Mouse (Mus musculus): ENCODE measurements around the gene 1110004F10Rik. TPM values are rescaled to one million over a fixed set of nuclear protein-coding genes. Genes with fewer than 3 reads are reported as not detected.

1110004F10Rik gene
- polyA plus RNA-seq, 1 experiment from 2014 or later = 150 TPM

DNA sequence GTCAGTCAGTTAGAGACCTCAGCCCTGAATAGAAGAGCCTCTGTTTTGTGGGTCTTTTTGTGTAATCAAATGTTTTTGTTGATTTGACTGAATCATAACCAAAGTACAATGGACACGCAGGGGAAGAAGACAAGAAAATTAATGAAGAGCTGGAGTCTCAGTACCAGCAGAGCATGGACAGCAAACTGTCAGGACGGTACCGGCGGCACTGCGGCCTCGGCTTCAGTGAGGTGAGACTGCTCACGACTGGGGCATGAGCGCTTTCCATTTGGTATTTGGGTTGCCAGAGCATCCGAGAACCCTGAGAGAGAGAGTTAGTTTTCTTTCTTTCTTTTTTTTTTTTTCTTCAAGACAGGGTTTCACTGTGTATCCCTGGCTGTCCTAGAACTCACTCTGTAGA lies 63.9 kb downstream of the 1110004F10Rik start:
- 0 out of 2 replicates have a peak, but pooled peaks cover 2% of the 10 kb centered on the region for H3K4me1 ChIP-seq
- H3K27ac ChIP-seq = no peak overlapping the region
- H3K4me3 ChIP-seq = no peak overlapping the region
- 93% methylated on average over 9 of the region's 9 CpGs for WGBS (ENCODE audit: insufficient replicate concordance)
- H3K36me3 ChIP-seq = peaks cover 75% of the 10 kb centered on the region
- no peak overlapping the region for H3K9ac ChIP-seq
- H3K27me3 ChIP-seq (replicated peaks) = no peaks in the 10 kb centered on the region
- H3K4me2 ChIP-seq = no peak overlapping the region
- H3K9me3 ChIP-seq (replicated peaks) = no peaks in the 10 kb centered on the region
- ATAC-seq = no peak

DNA sequence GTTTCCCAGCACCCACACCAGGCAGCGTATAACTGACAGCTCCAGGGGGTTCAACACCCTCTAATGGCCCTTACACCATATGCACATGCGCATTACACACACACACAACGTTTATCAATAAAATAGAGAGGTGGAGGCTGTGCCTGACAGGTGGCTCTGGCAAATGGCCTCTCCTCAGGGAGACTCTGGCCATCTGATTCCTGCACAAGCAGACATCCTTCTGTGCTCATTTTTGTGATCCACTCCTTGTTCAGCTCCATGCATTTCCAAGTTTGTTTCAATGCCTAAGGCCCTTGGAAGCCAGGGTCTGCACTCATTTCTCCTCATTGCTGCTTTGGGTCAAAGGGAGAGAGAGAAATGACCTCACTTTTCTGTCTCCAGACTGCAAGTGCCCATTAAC lies 71.5 kb downstream of the 1110004F10Rik start:
- Histone ChIP-seq H3K27ac (no peak overlapping the region), H3K27me3 (replicated peaks) (no peaks in the 10 kb centered on the region), H3K9ac (no peak overlapping the region), H3K36me3 (peaks cover 14% of the 10 kb centered on the region), H3K4me1 (no peaks in the 10 kb centered on the region), H3K4me3 (no peak overlapping the region), H3K4me2 (no peak overlapping the region), H3K9me3 (replicated peaks) (no peaks in the 10 kb centered on the region)
- no peak for ATAC-seq
- 64% methylated on average over 3 of the region's 3 CpGs for WGBS (ENCODE audit: insufficient replicate concordance)

- H3K36me3 ChIP-seq = peaks cover 5% of the 10 kb centered on the region
- 74% methylated on average over 6 of the region's 6 CpGs for WGBS (ENCODE audit: insufficient replicate concordance)
- no peak for ATAC-seq
- H3K4me2 ChIP-seq = no peak overlapping the region
- H3K4me3 ChIP-seq = no peak overlapping the region
- H3K4me1 ChIP-seq = no peaks in the 10 kb centered on the region
- H3K9me3 ChIP-seq (replicated peaks) = no peaks in the 10 kb centered on the region
- H3K27me3 ChIP-seq (replicated peaks) = no peaks in the 10 kb centered on the region
- no peak overlapping the region for H3K9ac ChIP-seq
- H3K27ac ChIP-seq = no peak overlapping the region
Observed at GRCm38 (mm10) chr7:116111546-116111945, 72.3 kb downstream of the 1110004F10Rik start.

DNA sequence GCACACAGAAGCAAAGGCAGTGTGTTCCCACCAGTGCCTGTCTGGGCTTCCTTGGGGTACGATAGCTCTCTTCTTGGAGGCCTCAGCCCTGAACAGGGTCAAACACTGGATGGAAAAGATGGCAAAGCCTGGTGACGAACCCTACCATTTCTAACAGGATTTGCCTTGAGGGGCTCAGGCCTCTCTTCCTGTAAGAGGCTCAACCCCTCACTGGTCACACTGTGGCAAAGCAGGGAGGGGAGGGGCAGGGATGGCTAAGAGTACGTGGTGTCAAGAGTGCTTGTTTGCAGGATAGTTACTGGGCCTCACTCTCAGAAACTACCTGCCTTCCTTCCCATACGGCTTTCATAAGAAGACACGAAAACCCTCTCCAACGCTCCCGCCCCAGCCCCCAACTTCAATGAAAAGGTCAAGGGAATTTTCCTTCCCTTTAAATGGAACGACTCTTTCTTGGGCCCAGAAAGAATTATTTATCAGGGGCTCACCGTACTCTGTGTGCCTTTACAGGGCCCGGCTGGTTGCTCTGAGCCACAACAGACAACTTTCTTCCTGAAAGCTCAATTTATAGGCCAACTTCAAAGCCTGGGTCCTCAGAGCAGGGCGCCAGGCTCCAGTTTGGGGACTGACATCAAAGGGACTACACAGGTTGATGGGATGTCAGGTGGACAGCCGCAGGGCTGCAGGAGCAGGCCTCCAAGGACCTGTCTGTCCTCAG lies 76.2 kb downstream of the 1110004F10Rik start:
- Histone ChIP-seq H3K9ac (no peak overlapping the region), H3K36me3 (no peaks in the 10 kb centered on the region), H3K9me3 (replicated peaks) (no peaks in the 10 kb centered on the region), H3K27ac (no peak overlapping the region), H3K4me2 (no peak overlapping the region), H3K27me3 (replicated peaks) (no peaks in the 10 kb centered on the region), H3K4me3 (no peak overlapping the region), H3K4me1 (no peaks in the 10 kb centered on the region)
- WGBS (ENCODE audit: insufficient replicate concordance) = 70% methylated on average over 12 of the region's 12 CpGs
- no peak for ATAC-seq

GRCm38 (mm10) chr7:116115991-116116390 lies 76.8 kb downstream of the 1110004F10Rik start:
- Histone ChIP-seq H3K36me3 (no peaks in the 10 kb centered on the region), H3K4me2 (no peak overlapping the region), H3K9ac (no peak overlapping the region), H3K27ac (no peak overlapping the region), H3K4me3 (no peak overlapping the region), H3K27me3 (replicated peaks) (no peaks in the 10 kb centered on the region), H3K9me3 (replicated peaks) (no peaks in the 10 kb centered on the region), H3K4me1 (no peaks in the 10 kb centered on the region)
- WGBS (ENCODE audit: insufficient replicate concordance) = 51% methylated on average over 2 of the region's 2 CpGs
- no peak for ATAC-seq

DNA sequence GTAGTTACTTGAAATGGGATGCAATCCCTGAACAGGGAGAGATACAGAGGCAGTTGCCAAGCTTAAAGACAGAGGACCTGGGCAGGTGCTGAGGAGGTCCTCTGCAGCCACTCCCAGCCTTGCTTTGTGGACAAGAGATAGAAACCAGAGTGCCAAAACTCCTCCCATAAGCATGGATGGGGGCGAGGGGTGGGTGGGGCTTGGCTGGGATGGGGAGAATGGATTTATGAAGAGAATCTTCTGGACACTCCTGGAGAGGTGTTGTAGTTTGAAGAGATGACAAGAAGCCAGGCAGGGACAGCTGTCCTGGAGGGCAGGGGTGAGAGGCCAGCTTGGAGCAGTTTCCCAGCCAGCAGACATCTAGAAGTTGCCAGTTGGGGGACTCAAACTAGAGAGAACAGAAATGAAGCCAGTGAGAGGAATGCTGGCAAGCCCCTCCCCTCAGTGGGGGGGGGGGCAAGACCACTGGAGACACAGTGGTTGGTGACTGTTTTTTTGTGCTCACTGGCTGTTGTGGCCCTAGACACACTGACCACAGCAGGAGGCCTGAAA lies 80.2 kb downstream of the 1110004F10Rik start:
- Histone ChIP-seq H3K36me3 (no peaks in the 10 kb centered on the region), H3K9me3 (replicated peaks) (no peaks in the 10 kb centered on the region), H3K27ac (no peak overlapping the region), H3K27me3 (replicated peaks) (no peaks in the 10 kb centered on the region), H3K4me1 (no peaks in the 10 kb centered on the region), H3K4me2 (no peak overlapping the region), H3K4me3 (no peak overlapping the region), H3K9ac (no peak overlapping the region)
- ATAC-seq = no peak
- 79% methylated on average over 1 of the region's 1 CpGs for WGBS (ENCODE audit: insufficient replicate concordance)

GRCm38 (mm10) chr7:116120737-116121136 lies 81.5 kb downstream of the 1110004F10Rik start:
- Histone ChIP-seq H3K27me3 (replicated peaks) (no peaks in the 10 kb centered on the region), H3K4me1 (no peaks in the 10 kb centered on the region), H3K9ac (no peak overlapping the region), H3K9me3 (replicated peaks) (no peaks in the 10 kb centered on the region), H3K4me2 (no peak overlapping the region), H3K36me3 (no peaks in the 10 kb centered on the region), H3K4me3 (no peak overlapping the region), H3K27ac (no peak overlapping the region)
- 72% methylated on average over 4 of the region's 4 CpGs for WGBS (ENCODE audit: insufficient replicate concordance)
- ATAC-seq = no peak

DNA sequence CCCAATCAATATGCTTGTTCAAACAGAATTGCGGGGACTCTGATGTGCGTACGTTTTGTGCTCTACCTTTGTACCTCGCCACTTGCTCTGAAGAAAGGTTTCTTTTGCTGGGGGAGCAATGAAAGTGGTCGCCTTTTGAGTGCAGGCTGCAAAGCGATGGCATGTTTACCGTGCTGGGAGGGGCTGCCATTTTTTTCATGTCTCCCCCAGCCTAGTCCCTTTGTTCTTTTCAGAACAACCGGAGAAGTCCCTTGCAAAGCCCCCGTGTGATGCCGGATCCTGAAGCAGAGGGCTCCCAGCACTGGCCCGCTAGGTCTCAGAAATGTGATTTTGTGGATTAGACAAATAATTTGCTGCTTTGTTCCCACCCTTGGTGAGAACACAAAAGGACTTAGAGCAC lies 82.0 kb downstream of the 1110004F10Rik start:
- H3K27ac ChIP-seq = no peak overlapping the region
- WGBS (ENCODE audit: insufficient replicate concordance) = 69% methylated on average over 11 of the region's 11 CpGs
- no peaks in the 10 kb centered on the region for H3K4me1 ChIP-seq
- H3K9ac ChIP-seq = no peak overlapping the region
- H3K4me3 ChIP-seq = no peak overlapping the region
- no peak for ATAC-seq
- no peaks in the 10 kb centered on the region for H3K9me3 ChIP-seq (replicated peaks)
- H3K4me2 ChIP-seq = no peak overlapping the region
- H3K27me3 ChIP-seq (replicated peaks) = no peaks in the 10 kb centered on the region
- no peaks in the 10 kb centered on the region for H3K36me3 ChIP-seq

- Histone ChIP-seq H3K9ac (no peak overlapping the region), H3K4me2 (no peak overlapping the region), H3K4me1 (no peaks in the 10 kb centered on the region), H3K27me3 (replicated peaks) (no peaks in the 10 kb centered on the region), H3K27ac (no peak overlapping the region), H3K36me3 (no peaks in the 10 kb centered on the region), H3K4me3 (no peak overlapping the region), H3K9me3 (replicated peaks) (no peaks in the 10 kb centered on the region)
- WGBS (ENCODE audit: insufficient replicate concordance) = 75% methylated on average over 13 of the region's 13 CpGs
- no peak for ATAC-seq
Observed at GRCm38 (mm10) chr7:116122981-116123596, 83.9 kb downstream of the 1110004F10Rik start.

DNA sequence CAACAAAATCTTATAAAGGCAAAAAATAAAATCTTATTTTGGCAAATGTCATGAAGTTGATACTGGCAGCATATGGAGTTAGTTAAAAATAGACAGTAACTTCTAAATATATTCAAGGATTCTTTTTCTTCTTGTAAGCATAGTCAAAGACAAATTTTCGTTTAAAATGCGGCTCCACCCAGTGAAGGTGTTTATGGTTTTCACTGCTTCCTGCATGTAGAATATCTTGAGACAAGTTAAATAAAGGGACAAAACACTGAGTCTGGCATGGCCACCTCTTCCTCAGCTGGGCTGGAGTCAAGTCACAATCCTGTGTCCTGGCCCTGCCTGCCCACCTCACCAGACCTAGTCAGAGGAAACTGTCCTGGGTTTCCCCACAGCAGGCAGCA lies 84.4 kb downstream of the 1110004F10Rik start:
- Histone ChIP-seq H3K9ac (no peak overlapping the region), H3K4me1 (no peaks in the 10 kb centered on the region), H3K4me2 (no peak overlapping the region), H3K36me3 (no peaks in the 10 kb centered on the region), H3K4me3 (no peak overlapping the region), H3K27me3 (replicated peaks) (no peaks in the 10 kb centered on the region), H3K27ac (no peak overlapping the region), H3K9me3 (replicated peaks) (no peaks in the 10 kb centered on the region)
- no peak for ATAC-seq
- WGBS (ENCODE audit: insufficient replicate concordance) = 69% methylated on average over 2 of the region's 2 CpGs

DNA sequence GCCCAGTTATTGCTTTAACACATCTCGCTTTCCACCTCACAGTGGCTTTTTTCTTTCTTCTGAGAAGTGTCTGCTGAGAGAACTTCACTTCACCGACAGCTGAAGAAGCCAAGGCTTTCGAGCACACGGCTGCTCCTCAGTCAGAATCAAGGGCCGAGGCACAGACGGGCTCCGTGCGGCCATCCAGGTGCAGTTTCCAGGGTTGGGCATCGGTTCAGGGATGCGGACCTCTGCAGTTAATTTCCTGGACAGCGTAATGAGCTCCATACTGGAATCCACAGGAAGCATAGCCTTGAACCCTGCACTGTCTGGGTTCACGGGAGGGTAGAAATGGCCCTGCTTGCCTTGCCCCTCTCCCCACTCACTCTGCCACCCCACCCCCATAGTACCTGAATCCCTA lies 84.9 kb downstream of the 1110004F10Rik start:
- no peak for ATAC-seq
- H3K4me1 ChIP-seq = no peaks in the 10 kb centered on the region
- no peaks in the 10 kb centered on the region for H3K36me3 ChIP-seq
- no peaks in the 10 kb centered on the region for H3K9me3 ChIP-seq (replicated peaks)
- H3K27ac ChIP-seq = no peak overlapping the region
- no peak overlapping the region for H3K4me3 ChIP-seq
- H3K27me3 ChIP-seq (replicated peaks) = no peaks in the 10 kb centered on the region
- H3K4me2 ChIP-seq = no peak overlapping the region
- 81% methylated on average over 12 of the region's 12 CpGs for WGBS (ENCODE audit: insufficient replicate concordance)
- H3K9ac ChIP-seq = no peak overlapping the region

GRCm38 (mm10) chr7:116125671-116126070 lies 86.5 kb downstream of the 1110004F10Rik start:
- Histone ChIP-seq H3K9me3 (replicated peaks) (no peaks in the 10 kb centered on the region), H3K4me3 (no peak overlapping the region), H3K27me3 (replicated peaks) (no peaks in the 10 kb centered on the region), H3K9ac (no peak overlapping the region), H3K4me1 (no peaks in the 10 kb centered on the region), H3K4me2 (no peak overlapping the region), H3K36me3 (no peaks in the 10 kb centered on the region), H3K27ac (no peak overlapping the region)
- 75% methylated on average over 7 of the region's 7 CpGs for WGBS (ENCODE audit: insufficient replicate concordance)
- ATAC-seq = no peak
